Mouse (Mus musculus) cerebellum, adult 11 months (tissue): ENCODE results near the gene Ltb4r1.

ENCODE experiments used
- DNase-seq: peaks from one replicate; pipeline ENCODE4 v3.0.0; 2022

The Ltb4r1 gene

DNA sequence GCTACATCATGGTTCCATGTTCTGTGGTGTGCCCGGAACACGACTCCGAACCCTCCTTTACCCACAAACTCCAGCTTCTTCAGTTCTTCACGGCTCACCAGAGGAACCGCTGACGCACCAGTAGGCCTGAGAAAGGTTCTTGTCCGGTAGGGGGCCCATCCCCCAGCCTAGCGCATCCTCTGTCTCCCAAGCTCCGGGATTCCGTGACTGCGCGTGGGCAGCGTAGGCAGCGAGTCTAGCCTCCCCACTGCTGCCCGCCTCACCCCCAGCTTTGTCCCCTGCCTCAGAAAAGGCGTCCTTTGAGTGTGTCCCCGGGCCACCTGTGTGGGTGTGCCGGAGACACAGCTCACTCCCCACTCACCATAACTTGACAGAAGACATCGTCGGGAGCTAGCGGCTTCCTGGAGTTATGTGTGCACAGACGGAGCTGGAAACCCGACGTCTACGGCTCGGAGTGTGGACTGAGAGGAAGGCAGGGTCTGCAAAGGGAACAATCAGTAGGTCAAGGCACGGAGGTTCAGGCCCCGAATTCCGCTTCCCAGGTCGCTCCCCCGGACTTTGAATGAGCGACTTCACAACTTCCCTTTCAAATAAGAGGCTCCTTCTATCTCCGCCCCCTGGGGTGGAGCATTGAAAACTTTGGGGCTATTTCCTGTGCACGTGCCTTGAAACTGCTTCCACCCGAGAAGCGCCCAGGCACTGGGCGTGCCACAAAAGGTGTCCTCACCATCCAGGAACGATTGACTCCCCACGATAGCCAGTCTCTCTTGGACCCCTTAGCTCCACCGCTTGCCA, 22.7 kb downstream of the Ltb4r1 start, which contains the start of gene Ripk3:
Gene Ripk3 (minus strand): TSS at position 610 of the 795 bp plus-strand sequence.
- DNase-seq, result no peak

- no peak for DNase-seq
These were observed 27.7 kb downstream of the Ltb4r1 start for GRCm38 (mm10) chr14:55793461-55793860.

- no peak for DNase-seq
These were observed 28.2 kb downstream of the Ltb4r1 start for GRCm38 (mm10) chr14:55793946-55794345.

DNA sequence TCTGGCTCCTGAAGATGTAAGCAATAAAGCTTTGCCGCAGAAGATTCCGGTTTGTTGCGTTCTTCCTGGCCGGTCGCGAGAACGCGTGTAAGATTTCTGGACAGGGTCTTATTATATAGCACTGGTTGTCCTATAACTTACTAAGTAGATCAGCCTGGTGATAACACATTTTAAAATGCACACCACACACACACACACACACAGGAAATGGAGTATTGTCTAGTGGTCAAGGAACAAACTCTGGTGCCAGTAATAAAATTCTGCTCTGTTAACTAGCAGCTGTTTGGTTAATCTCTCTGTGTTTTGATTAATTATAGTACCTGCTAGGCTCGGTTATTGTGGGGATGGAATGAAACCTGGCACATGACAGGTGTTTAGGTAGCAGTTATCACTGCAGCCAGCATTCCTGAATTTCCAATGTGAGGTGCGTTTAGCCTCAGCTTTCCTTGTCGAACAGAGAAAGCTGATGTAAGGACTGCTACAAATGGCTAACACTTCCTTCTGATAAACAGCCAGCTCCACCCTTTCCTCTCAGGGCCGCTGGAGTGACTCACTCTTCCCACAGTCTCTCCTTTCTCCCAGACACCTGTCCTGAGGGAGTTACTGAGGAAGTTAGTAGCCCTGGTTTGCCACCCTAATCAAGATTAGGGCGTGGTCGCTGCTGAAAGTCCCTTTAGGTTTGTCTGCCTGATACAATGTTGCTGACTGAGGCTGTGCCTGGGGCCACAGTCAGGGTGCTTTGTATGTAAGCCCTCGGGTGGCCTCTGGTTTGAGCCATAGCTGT, 29.8 kb downstream of the Ltb4r1 start:
- DNase-seq, result no peak

DNA sequence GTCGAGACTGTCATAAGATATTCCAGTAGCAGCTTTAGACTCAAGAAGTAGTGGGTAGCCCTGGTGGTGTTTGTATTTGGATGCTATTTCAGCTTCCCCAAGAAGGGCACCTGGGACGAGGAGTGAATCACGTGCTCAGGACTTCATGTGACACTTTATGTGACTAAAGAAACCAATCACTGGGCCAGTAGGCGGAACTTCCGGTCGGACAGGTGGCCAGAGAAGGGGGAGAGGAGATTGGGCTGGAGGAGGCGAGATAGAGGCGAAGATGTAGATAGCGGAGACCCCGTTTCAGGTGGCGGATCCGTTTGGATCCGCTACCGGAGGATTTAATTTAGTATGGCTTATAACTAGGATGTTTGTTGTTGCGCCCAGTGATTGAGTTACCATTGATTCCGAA, 49.1 kb downstream of the Ltb4r1 start:
- DNase-seq, result peak; percentile 72

DNA sequence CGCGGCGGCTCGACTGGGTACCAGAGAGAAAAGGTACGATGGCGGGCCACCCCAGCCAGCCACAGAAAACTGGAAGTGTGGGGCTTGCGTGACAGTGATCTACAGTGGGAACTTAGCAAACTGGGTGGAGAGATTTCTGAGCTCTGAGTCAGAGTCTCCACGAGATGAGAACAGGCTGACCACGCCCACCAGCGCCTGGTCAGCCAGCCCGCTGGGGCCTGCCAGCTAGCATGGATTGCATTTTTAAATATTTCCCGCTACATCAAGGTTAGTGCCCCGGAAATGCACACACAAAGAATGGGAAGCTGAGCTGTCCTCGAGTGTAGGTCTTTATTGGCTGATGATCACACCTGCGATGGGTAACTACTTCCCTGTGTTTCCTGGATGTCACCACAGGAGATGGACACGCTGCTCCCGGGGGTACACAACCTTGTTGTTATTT, 49.6 kb downstream of the Ltb4r1 start:
- no peak for DNase-seq
